8 mouse cellular contexts compared by ENCODE assay signal in the genomic region with DNA sequence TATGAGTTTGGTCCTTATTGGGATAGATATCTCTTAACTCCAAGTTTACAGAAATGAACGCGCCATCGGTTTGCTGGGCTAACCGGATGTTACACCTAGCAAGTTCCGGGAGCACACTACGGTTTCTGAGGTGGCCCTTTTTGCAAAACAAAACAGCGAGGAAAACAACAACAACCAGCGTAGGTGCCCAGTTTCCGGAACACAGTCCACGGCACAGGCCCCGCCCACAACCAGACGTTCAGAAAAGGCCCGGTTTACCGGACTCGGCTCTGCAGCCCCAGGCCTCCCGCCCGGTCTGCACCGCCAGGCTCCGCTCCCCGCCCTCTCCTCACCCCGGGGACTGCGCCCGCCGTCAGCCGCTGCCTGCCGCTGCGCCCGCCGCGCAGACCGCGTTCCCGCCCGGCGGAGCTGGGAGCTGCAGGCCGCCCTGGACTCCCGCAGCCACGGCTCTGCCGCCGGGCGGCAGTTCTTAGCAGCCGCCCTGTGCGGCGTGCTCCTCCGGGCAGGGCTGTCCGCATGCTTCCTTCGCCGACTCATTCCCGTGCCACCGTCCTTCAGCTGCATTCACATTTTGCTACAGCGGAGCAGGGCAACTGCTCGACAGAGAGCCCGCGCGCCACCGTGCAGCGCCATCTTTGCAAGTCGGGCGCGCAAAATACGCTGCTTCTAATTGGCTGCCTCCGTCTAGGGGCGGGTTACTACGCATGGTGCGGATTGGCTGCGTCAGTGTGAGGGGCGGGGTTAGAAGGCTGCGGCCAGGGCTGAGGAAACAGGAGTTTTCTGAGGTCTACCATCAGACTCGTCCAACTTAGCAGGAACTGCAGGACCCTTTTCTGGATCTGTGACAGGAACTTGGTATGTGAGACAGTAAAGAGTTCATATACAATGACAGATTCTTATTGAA. TPM values are rescaled to one million over a fixed set of nuclear protein-coding genes. Genes with fewer than 3 reads are reported as not detected.
DNase-seq lines count a peak whose midpoint lies in the region; ATAC-seq and TF ChIP-seq lines count a peak whose summit lies in the region.

A gene (minus strand): TSS at position 645 of the 904 bp plus-strand sequence.

- peak within 1 kb of the TSS; percentile 71 for H3K27ac ChIP-seq in cortical plate, adult 2 months (ENCODE audit: insufficient read depth, low read length)

- TF ChIP-seq CTCF in cortical plate, adult 2 months (IDR thresholded peaks at IDR 0.05; ENCODE audit: extremely low read depth, insufficient read depth, low read length) = no peak

- ATAC-seq in activated CD4-positive, CD25-positive, alpha-beta regulatory T cell, adult 4 months = peak; percentile 93
- peak; percentile 98 for ATAC-seq in megakaryocyte progenitor cell, adult 5-6 weeks (replicated peaks; ENCODE audit: poor library complexity)

- peak within 1 kb of the TSS; percentile 67 for H3K4me3 ChIP-seq in cortical plate, adult 2 months (ENCODE audit: insufficient read depth, low read length)

- DNase-seq in gastrocnemius, adult 8-10 months (ENCODE audit: low spot score in 2 of 2) = peak; percentile 85 to 87
- DNase-seq in induced T-regulatory cell, adult 2 months (ENCODE audit: low read depth) = peak; percentile 97
- DNase-seq in left cerebral cortex, adult 9 months (ENCODE audit: low spot score in 2 of 2) = peak; percentile 75 to 95
- peak; percentile 95 for DNase-seq in right cerebral cortex, postnatal 14 days
- DNase-seq in urinary bladder, postnatal 36 days (ENCODE audit: low spot score in 2 of 2) = peak; percentile 88 to 94

- peak; percentile 73 for TF ChIP-seq POLR2A in cortical plate, adult 2 months (IDR thresholded peaks at IDR 0.05; ENCODE audit: extremely low read depth, insufficient read depth, low read length)

- H3K4me1 ChIP-seq in cortical plate, adult 2 months (ENCODE audit: control insufficient read depth, insufficient read depth, low read length) = no peaks in the 10 kb centered on the region

RNA-seq across cellular contexts. Expression of the gene that starts here (rescaled TPM):
- 1 to 10 TPM; 4.2 TPM for polyA plus RNA-seq in activated CD4-positive, CD25-positive, alpha-beta regulatory T cell, adult 4 months (2017; shearing (Covaris generic))
- 4.5 and 4.6 TPM in 2 replicates for polyA plus RNA-seq in cortical plate, adult 2 months (2012; rRNA removed)
- total RNA-seq in gastrocnemius, adult 8-10 months (2022) = 1 to 10 TPM; 1.1 to 1.6 (median 1.4) TPM
- 25.8 and 29.7 TPM in 2 replicates for total RNA-seq in megakaryocyte progenitor cell, adult 5-6 weeks (2015)
- 15.0 and 19.6 TPM in 2 replicates for total RNA-seq in megakaryocyte progenitor cell, adult 5-6 weeks (2017)

Comparison
In these comparisons a context has a peak if more than half of its experiments do, and no peak if none do; other contexts are left out.
1. Peak in every context shown above with its lines: DNase-seq, ATAC-seq, H3K4me3 ChIP-seq and H3K27ac ChIP-seq.
2. RNA of the gene that starts here (total RNA-seq): 15.0 to 29.7 TPM in megakaryocyte progenitor cell, adult 5-6 weeks; 1.1 to 1.6 TPM in gastrocnemius, adult 8-10 months; every median in the first group is over 4 times any median in the second.